Mouse (Mus musculus): Measurements from ENCODE around the gene Plekha7. TPM values are rescaled to one million over a fixed set of nuclear protein-coding genes. Genes with fewer than 3 reads are reported as not detected.

Plekha7 gene
- polyA plus RNA-seq, 1 experiment from 2014 or later = 5.4 TPM

DNA sequence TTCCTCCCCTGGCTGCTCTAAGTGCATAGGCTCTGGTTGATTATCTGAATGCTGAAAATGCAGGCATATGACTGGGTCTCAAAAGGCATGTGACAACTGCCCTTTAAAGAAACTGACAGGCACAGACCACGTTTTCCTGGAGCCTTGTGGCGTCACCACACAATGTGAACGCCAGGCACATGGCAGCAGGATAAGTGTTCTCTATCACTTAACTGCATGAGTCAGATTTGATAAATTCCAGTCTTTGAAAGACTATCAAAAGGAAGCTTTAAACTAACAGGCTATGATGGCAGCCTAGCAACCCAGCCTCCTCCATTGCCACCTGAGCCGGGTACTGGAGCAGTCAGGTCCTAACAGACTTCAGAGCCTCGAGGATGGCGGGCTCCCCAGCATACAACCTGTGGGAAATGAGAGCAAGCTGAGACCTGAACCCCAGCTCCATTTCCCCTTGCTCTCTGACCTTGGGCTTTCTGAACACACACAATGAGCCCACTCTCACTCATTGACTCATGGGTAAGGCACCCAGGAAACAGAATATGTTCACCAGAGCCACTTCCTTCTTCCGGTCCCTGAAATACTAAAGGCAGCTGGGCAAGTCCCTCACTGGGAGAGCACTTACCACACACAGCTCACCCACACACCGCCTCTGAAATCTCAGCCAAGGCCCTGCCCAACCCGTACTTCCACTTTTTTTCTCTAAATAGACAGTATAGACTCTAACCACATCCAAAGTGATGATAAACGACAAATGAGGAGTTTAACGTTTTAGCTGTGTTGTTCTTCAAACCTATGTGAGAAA lies 77.2 kb downstream of the Plekha7 start:
- Histone ChIP-seq H3K4me1 (peaks cover 14% of the 10 kb centered on the region), H3K27me3 (replicated peaks) (peaks cover 6% of the 10 kb centered on the region), H3K4me2 (no peak overlapping the region), H3K27ac (replicated peaks) (no peak overlapping the region), H3K4me3 (replicated peaks) (no peak overlapping the region), H3K9ac (replicated peaks) (no peak overlapping the region), H3K9me3 (replicated peaks) (no peaks in the 10 kb centered on the region), H3K36me3 (no peaks in the 10 kb centered on the region)
- no peak for ATAC-seq (ENCODE audit: low FRiP score)
- WGBS = 76% methylated on average over 11 of the region's 11 CpGs

DNA sequence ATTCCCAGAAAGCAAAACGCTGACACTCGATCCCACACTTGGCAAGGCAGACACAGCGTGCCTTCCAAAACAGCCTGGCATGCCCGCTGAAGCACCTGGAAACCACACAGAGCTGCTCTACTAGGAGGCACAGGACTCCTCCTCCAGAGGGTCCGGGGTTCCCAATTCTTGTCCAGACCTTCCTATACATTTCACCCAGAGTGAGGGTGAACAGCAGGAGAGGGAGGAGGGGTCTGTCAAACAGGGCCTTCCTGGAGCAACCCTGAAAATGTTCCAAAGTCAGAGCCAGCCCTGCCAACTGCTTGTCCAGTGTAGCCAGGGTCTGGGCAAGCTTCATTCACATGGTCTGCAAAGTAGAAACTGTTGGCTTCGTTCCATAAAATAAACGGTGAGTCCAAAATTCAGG lies 81.3 kb downstream of the Plekha7 start:
- ATAC-seq (ENCODE audit: low FRiP score) = no peak

DNA sequence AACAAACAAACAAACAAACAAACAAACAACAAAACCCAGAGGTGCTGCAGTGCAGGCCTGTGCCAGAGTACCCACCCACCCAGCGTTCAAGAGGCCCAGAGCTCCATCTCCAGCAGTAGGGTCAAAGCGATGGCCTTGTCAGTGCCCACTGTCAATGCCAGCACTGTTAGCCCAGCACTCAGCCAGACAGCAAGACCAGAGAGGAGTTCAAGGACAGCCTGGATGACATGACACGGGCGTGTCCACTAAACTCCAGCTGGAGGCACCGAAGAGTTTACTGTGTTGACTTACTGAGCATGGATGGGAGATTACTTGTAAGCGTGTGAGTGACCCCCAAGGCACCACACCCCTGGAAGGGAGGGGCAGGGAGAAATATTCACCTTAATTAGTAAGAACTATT lies 81.9 kb downstream of the Plekha7 start:
- no peaks in the 10 kb centered on the region for H3K9me3 ChIP-seq (replicated peaks)
- H3K4me2 ChIP-seq = no peak overlapping the region
- no peak overlapping the region for H3K9ac ChIP-seq (replicated peaks)
- H3K4me3 ChIP-seq (replicated peaks) = no peak overlapping the region
- 92% methylated on average over 6 of the region's 6 CpGs for WGBS
- H3K27ac ChIP-seq (replicated peaks) = no peak overlapping the region
- H3K27me3 ChIP-seq (replicated peaks) = no peaks in the 10 kb centered on the region
- H3K4me1 ChIP-seq = peaks cover 25% of the 10 kb centered on the region
- H3K36me3 ChIP-seq = no peaks in the 10 kb centered on the region
- no peak for ATAC-seq (ENCODE audit: low FRiP score)

More for the DNA sequence above, 81.3 kb downstream of the Plekha7 start:
- WGBS = 72% methylated on average over 7 of the region's 7 CpGs
- Histone ChIP-seq H3K27ac (replicated peaks) (no peak overlapping the region), H3K4me1 (peaks cover 19% of the 10 kb centered on the region), H3K27me3 (replicated peaks) (no peaks in the 10 kb centered on the region), H3K9me3 (replicated peaks) (no peaks in the 10 kb centered on the region), H3K4me3 (replicated peaks) (no peak overlapping the region), H3K9ac (replicated peaks) (no peak overlapping the region), H3K36me3 (no peaks in the 10 kb centered on the region), H3K4me2 (no peak overlapping the region)

DNA sequence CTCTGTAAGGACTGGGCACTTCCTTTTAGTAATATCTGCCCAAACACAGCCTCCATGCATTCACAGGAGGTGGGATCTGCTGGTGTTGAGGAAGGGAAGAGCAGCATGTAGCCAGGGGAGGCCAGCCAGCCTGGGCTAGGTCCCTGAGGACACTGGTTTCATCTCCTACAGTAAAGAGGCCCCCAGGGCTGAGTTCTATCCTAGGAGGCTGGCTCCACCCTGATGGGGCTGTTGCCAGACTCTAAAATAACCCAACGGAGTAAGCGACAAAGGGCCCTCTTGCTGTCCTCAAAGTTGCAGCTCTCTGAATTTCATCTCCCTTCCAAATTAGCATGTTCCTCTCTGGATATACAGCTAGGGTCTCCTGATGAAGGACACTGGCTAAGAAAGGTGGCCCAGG lies 83.6 kb downstream of the Plekha7 start:
- Histone ChIP-seq H3K36me3 (no peaks in the 10 kb centered on the region), H3K27me3 (replicated peaks) (no peaks in the 10 kb centered on the region), H3K9me3 (replicated peaks) (no peaks in the 10 kb centered on the region), H3K27ac (replicated peaks) (no peak overlapping the region), H3K4me2 (no peak overlapping the region), H3K9ac (replicated peaks) (no peak overlapping the region), H3K4me1 (peaks cover 37% of the 10 kb centered on the region), H3K4me3 (replicated peaks) (no peak overlapping the region)
- 86% methylated on average over 2 of the region's 2 CpGs for WGBS
- no peak for ATAC-seq (ENCODE audit: low FRiP score)

DNA sequence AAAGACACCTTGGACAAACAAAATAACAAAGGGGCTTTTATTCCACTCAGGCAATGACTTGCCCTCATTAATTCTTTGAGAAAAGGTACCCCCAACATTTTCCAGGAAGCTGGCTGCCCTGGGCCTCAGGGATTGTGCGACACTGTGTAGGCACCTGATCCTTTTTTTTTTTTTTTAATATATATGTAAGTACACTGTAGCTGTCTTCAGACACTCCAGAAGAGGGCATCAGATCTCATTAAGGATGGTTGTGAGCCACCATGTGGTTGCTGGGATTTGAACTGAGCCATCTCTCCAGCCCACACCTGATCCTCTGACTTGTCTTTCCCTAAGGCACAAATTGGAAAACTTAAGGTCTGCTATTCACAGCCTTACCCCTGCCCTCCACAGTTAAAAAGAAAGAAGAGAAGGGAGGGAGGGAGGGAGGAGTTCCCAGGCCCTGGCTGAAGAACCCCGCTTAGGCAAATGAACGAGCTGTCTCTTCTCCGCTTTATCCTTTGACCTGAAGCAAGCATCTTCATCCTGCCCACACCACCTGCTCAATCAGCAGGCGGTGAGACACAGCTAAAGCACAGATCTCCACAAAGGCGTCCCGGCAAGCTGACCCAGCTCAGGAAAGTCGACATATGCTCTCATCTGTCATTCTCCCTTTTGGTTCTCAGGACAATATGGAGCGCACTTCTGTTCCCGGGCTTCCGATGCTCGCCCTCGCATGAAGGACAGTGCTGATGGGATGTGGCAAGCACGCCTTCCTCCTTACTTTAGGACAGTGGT lies 85.0 kb downstream of the Plekha7 start:
- Histone ChIP-seq H3K9ac (replicated peaks) (no peak overlapping the region), H3K27ac (replicated peaks) (no peak overlapping the region), H3K27me3 (replicated peaks) (no peaks in the 10 kb centered on the region), H3K4me3 (replicated peaks) (no peak overlapping the region), H3K4me1 (peaks cover 37% of the 10 kb centered on the region), H3K9me3 (replicated peaks) (no peaks in the 10 kb centered on the region), H3K4me2 (no peak overlapping the region), H3K36me3 (no peaks in the 10 kb centered on the region)
- ATAC-seq (ENCODE audit: low FRiP score) = no peak
- 37% methylated on average over 14 of the region's 14 CpGs for WGBS

DNA sequence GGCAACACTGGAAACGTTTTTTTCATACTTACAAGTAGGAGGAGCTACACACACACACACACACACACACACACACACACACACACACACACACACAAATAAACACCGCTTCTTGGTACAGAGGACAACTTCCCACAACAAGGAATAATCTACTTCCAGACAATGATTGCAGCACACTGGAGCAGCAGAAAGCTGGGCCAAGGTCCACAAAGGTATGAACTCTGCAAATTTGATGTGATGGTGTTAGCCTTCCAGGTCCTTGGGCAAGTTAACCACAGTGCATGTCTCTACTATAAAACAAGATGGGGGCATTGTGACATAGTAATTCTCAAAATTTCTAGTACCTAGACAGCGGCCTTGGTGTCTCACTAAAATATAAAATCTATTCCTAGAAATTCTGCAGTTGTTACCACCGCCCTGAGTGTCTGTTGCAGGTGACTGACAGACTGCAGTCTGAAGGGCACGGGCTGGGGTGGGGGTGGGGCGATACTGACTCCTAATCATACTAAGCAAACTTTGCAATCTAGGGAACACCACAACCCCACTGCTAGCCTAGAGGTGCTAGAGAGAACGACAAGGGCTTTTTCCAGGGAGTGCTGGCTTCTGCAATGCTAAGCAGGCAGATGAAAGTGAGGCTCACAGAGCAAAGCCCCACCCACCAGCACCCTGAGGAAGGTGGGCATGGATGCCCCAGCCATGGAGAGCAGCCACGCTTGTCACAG lies 85.7 kb downstream of the Plekha7 start:
- Histone ChIP-seq H3K4me3 (replicated peaks) (no peak overlapping the region), H3K9ac (replicated peaks) (no peak overlapping the region), H3K4me1 (peaks cover 37% of the 10 kb centered on the region), H3K27me3 (replicated peaks) (no peaks in the 10 kb centered on the region), H3K36me3 (no peaks in the 10 kb centered on the region), H3K4me2 (no peak overlapping the region), H3K9me3 (replicated peaks) (no peaks in the 10 kb centered on the region), H3K27ac (replicated peaks) (no peak overlapping the region)
- 57% methylated on average over 8 of the region's 8 CpGs for WGBS
- ATAC-seq (ENCODE audit: low FRiP score) = 0 out of 2 replicates have a peak, but pooled peaks have one; percentile 22

DNA sequence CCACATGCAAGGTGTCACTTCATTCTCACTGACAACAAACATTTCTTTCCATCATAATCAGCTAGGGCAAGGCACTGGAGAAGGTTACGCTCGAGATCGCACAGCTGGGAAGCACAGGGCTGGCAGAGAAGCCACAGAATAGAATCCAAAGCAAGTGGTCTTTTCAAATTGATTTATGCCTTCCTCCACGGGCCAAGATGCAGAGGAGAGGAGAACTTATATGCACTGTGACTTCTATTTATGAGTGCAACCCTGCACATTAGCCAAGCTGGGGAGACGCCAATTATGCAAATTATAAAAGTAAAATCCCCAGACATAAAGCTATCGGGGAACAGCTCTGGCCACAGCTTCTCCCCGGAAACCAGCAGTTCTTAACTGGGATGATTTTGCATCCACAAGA lies 86.3 kb downstream of the Plekha7 start:
- H3K27me3 ChIP-seq (replicated peaks) = no peaks in the 10 kb centered on the region
- no peak for ATAC-seq (ENCODE audit: low FRiP score)
- H3K9ac ChIP-seq (replicated peaks) = no peak overlapping the region
- 0 out of 2 replicates have a peak overlapping the region, but pooled peaks have one; percentile 0 for H3K27ac ChIP-seq (replicated peaks)
- 11% methylated on average over 7 of the region's 7 CpGs for WGBS
- no peak overlapping the region for H3K4me2 ChIP-seq
- H3K4me3 ChIP-seq (replicated peaks) = no peak overlapping the region
- H3K36me3 ChIP-seq = no peaks in the 10 kb centered on the region
- H3K4me1 ChIP-seq = peaks cover 33% of the 10 kb centered on the region
- no peaks in the 10 kb centered on the region for H3K9me3 ChIP-seq (replicated peaks)

DNA sequence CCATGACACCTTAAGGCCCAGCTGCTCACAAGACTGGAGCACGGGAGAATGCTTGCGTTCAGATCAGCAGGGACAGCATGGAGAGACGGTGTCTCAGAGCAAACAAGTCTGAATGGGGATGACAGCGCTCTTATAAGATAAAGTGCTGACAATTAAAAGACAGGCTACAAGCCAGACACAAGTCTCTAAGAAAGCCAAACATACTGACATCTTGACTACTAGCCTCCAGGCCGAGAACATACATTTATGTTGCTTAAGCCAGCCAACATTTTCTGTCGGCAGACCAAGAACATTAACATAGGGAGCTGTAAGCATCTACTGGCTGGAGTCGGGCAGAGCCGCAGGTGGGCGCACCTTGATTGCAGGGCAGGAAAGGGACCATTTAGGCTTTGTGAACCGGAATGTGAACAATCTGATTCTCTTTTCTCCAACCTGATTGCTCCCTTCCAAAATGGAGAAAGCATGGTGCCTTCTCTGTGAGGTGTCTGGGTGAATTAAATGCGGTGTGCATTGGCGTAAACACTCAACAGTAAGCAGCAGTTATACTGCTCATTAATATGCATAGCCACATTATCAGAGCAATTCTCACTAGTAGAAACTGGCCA lies 88.0 kb downstream of the Plekha7 start:
- Histone ChIP-seq H3K4me1 (peaks cover 33% of the 10 kb centered on the region), H3K4me2 (no peak overlapping the region), H3K27me3 (replicated peaks) (no peaks in the 10 kb centered on the region), H3K9ac (replicated peaks) (no peak overlapping the region), H3K36me3 (no peaks in the 10 kb centered on the region), H3K9me3 (replicated peaks) (no peaks in the 10 kb centered on the region), H3K4me3 (replicated peaks) (no peak overlapping the region), H3K27ac (replicated peaks) (no peak overlapping the region)
- no peak; the same call in 1 of the 2 replicates for ATAC-seq (ENCODE audit: low FRiP score)
- WGBS = 66% methylated on average over 12 of the region's 12 CpGs

DNA sequence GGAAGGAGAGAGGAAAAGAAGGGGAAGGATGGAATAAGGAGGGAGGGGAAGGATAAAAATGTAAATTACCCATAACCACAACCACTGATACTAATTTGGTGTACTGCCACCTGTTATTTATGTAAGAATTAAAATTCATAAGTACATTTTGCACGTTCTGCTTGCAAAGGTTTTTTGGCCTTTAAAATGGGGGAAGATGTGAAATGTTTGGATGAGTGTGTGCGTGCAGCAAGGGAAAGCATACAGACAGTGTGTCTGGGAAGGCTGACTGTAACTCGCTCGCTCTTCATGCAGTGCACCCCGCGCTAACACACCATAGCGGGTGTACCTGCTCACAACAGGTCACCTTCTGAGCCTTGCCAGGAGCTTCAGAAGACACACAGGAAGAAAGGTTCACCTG lies 90.4 kb downstream of the Plekha7 start:
- Histone ChIP-seq H3K27ac (replicated peaks) (no peak overlapping the region), H3K9me3 (replicated peaks) (no peaks in the 10 kb centered on the region), H3K27me3 (replicated peaks) (no peaks in the 10 kb centered on the region), H3K36me3 (no peaks in the 10 kb centered on the region), H3K4me3 (replicated peaks) (no peak overlapping the region), H3K9ac (replicated peaks) (no peak overlapping the region), H3K4me1 (peaks cover 26% of the 10 kb centered on the region), H3K4me2 (no peak overlapping the region)
- ATAC-seq (ENCODE audit: low FRiP score) = no peak
- 94% methylated on average over 7 of the region's 7 CpGs for WGBS

DNA sequence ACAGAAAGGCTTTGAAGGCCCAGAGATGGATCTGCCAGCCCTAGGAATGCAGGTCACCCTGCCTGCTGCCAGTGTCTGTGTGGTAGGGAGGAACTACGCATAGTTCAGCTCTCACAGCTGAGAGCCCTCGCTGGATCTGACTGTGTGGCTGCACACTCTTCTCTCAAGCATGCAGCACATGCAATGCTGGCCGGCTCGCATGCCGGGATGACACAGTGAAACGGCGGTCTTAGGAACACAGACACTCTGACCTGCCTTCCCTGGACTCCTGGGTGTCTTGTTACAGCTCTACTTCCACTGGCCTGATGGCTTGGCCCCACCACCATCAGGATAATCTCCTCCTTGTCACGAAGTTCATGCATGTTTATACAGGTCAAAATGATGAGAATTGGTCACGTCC lies 96.3 kb downstream of the Plekha7 start:
- no peak for ATAC-seq (ENCODE audit: low FRiP score)
- H3K9ac ChIP-seq (replicated peaks) = peak overlapping the region; percentile 7; the same call in 1 of the 2 replicates
- no peak overlapping the region for H3K4me2 ChIP-seq
- H3K27me3 ChIP-seq (replicated peaks) = no peaks in the 10 kb centered on the region
- WGBS = 37% methylated on average over 9 of the region's 9 CpGs
- H3K36me3 ChIP-seq = no peaks in the 10 kb centered on the region
- H3K4me1 ChIP-seq = peaks cover 36% of the 10 kb centered on the region
- H3K27ac ChIP-seq (replicated peaks) = peak overlapping the region; percentile 51; the same call in 1 of the 2 replicates
- H3K9me3 ChIP-seq (replicated peaks) = no peaks in the 10 kb centered on the region
- H3K4me3 ChIP-seq (replicated peaks) = no peak overlapping the region

DNA sequence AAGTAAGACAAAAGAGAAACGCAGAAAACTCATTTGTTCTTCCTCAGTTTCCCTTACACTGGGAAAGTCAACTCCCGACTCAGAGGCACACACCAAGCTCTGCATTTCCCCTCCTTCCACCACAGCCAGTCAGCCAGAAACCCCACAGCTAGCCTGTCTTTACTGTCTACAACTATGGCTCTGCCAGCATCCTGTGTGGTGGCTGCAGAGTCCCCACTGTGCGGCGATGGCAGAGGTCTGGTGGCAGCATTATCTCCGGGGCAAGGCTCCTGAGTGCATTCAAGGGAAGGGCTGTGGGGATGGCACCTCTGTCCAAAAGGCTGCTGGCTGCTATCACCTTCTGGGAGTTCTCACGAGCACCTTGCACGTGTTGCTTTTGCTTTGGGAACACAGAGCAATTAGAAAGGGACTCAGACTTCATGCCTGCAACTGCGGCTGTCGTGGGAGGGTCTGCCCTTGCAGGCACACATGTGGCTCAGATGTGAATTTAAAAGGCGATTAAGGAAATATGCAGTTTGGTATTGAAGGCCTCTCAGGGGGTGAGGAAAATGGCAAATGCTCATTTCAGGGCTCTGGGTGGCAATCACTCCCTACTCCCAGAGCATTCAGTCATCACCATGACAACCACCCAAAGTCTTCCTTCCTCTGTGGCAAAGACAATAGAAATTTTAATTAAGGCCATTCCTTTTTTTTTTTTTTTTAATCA lies 98.1 kb downstream of the Plekha7 start:
- 18% methylated on average over 10 of the region's 10 CpGs for WGBS
- Histone ChIP-seq H3K9me3 (replicated peaks) (no peaks in the 10 kb centered on the region), H3K27me3 (replicated peaks) (no peaks in the 10 kb centered on the region), H3K36me3 (no peaks in the 10 kb centered on the region), H3K4me1 (peaks cover 36% of the 10 kb centered on the region), H3K27ac (replicated peaks) (peak overlapping the region; percentile 68), H3K4me2 (peak overlapping the region; percentile 29), H3K9ac (replicated peaks) (no peak overlapping the region), H3K4me3 (replicated peaks) (no peak overlapping the region)
- peak; percentile 59; the same call in 1 of the 2 replicates for ATAC-seq (ENCODE audit: low FRiP score)
